Mouse (Mus musculus) bone marrow macrophage, adult 2 months (primary cell): ENCODE data around the gene Slc2a9. TPM values are rescaled to one million over a fixed set of nuclear protein-coding genes. Genes with fewer than 3 reads are reported as not detected.
A peak's percentile ranks its signal among the peaks of the same experiment; 100 is the strongest.

ENCODE experiments used
- H3K27ac ChIP-seq: 2 replicates; pipeline ENCODE4 v1.5.1; 2012; ENCODE audit warnings: low read depth, low read length; ENCODE audit not compliant: insufficient read depth
- H3K4me1 ChIP-seq: 2 replicates; pipeline ENCODE4 v1.6.1; 2012; ENCODE audit warnings: low read length; ENCODE audit not compliant: control insufficient read depth, insufficient read depth
- H3K4me3 ChIP-seq: 2 replicates; pipeline ENCODE4 v1.5.1; 2012; ENCODE audit warnings: mild to moderate bottlenecking, low read length, moderate library complexity; ENCODE audit not compliant: insufficient read depth
- CTCF ChIP-seq: IDR thresholded peaks from 2 replicates; pipeline ENCODE4 v1.5.1; 2012; ENCODE audit warnings: low read depth, mild to moderate bottlenecking, low read length, moderate library complexity
- POLR2A ChIP-seq: IDR thresholded peaks from 2 replicates; pipeline ENCODE4 v1.6.1; 2012; ENCODE audit warnings: mild to moderate bottlenecking, low read depth, low read length, borderline replicate concordance
- polyA plus RNA-seq: library from polyadenylated mRNA; stranded (reverse); fragments of >200 nt; gene quantifications from 2 replicates; pipeline ENCODE4 v1.2.4, GENCODE M21; 2012; ENCODE audit not compliant: missing spikeins, insufficient read depth, insufficient read length

The Slc2a9 gene
- polyA plus RNA-seq, 1 experiment: 15.0 TPM

- Histone ChIP-seq H3K4me3 (no peak overlapping the region), H3K27ac (no peak overlapping the region), H3K4me1 (peaks cover 10% of the 10 kb centered on the region)
- TF ChIP-seq POLR2A (no peak), CTCF (no peak)
These were observed 25.9 kb downstream of the Slc2a9 start for GRCm38 (mm10) chr5:38476861-38477565.

GRCm38 (mm10) chr5:38470881-38471280 lies 32.1 kb downstream of the Slc2a9 start:
- H3K27ac ChIP-seq: no peak overlapping the region
- H3K4me1 ChIP-seq: no peaks in the 10 kb centered on the region
- TF ChIP-seq POLR2A (no peak), CTCF (no peak)

GRCm38 (mm10) chr5:38469891-38470578 lies 32.9 kb downstream of the Slc2a9 start:
- no peak overlapping the region for H3K27ac ChIP-seq
- H3K4me1 ChIP-seq: no peaks in the 10 kb centered on the region
- H3K4me3 ChIP-seq: no peak overlapping the region
- TF ChIP-seq POLR2A: no peak
- TF ChIP-seq CTCF: peak; percentile 88

More at GRCm38 (mm10) chr5:38470881-38471280, 32.1 kb downstream of the Slc2a9 start:
- H3K4me3 ChIP-seq: no peak overlapping the region

GRCm38 (mm10) chr5:38466569-38467110 lies 36.3 kb downstream of the Slc2a9 start:
- no peak overlapping the region for H3K4me3 ChIP-seq
- H3K4me1 ChIP-seq: no peaks in the 10 kb centered on the region
- H3K27ac ChIP-seq: no peak overlapping the region
- TF ChIP-seq CTCF (no peak), POLR2A (no peak)

- no peak overlapping the region for H3K4me3 ChIP-seq
- H3K27ac ChIP-seq: no peak overlapping the region
- no peak for TF ChIP-seq POLR2A
- no peak for TF ChIP-seq CTCF
- no peaks in the 10 kb centered on the region for H3K4me1 ChIP-seq
These were observed 41.7 kb downstream of the Slc2a9 start for GRCm38 (mm10) chr5:38461261-38461660.

- TF ChIP-seq CTCF (no peak), POLR2A (no peak)
- Histone ChIP-seq H3K4me3 (no peak overlapping the region), H3K4me1 (peaks cover 17% of the 10 kb centered on the region), H3K27ac (no peak overlapping the region)
These were observed 52.0 kb downstream of the Slc2a9 start for GRCm38 (mm10) chr5:38450936-38451335.

GRCm38 (mm10) chr5:38449607-38450006 lies 53.3 kb downstream of the Slc2a9 start:
- TF ChIP-seq CTCF: no peak
- TF ChIP-seq POLR2A: no peak
- Histone ChIP-seq H3K4me3 (no peak overlapping the region), H3K4me1 (peaks cover 22% of the 10 kb centered on the region), H3K27ac (no peak overlapping the region)

GRCm38 (mm10) chr5:38448121-38448520 lies 54.8 kb downstream of the Slc2a9 start:
- Histone ChIP-seq H3K4me1 (peaks cover 22% of the 10 kb centered on the region), H3K27ac (no peak overlapping the region), H3K4me3 (no peak overlapping the region)
- TF ChIP-seq CTCF: no peak

GRCm38 (mm10) chr5:38446316-38446975 lies 56.5 kb downstream of the Slc2a9 start:
- Histone ChIP-seq H3K4me3 (peak overlapping the region; percentile 14), H3K27ac (peak overlapping the region; percentile 62), H3K4me1 (peaks cover 22% of the 10 kb centered on the region)
- TF ChIP-seq POLR2A: no peak
- TF ChIP-seq CTCF: no peak
